Mouse (Mus musculus) hindbrain, embryonic 13.5 days (tissue): ENCODE results near the gene Gm10320. TPM values are rescaled to one million over a fixed set of nuclear protein-coding genes. Genes with fewer than 3 reads are reported as not detected.

Experiments used
- ATAC-seq: fragments of 200-750 bp; cut with Nextera tagmentation; 2 replicates; pipeline ENCODE4 v1.8.0; 2017; ENCODE audit warnings: moderate TSS enrichment; ENCODE audit not compliant: low FRiP score
- H3K27ac ChIP-seq: fragments of 300-500 bp; sonication (generic); 2 replicates; pipeline ENCODE4 v1.5.1; 2015; ENCODE audit warnings: inconsistent platforms, mild to moderate bottlenecking, moderate library complexity
- H3K27me3 ChIP-seq: fragments of 300-500 bp; sonication (generic); 2 replicates; pipeline ENCODE4 v1.6.1; 2015; ENCODE audit warnings: mild to moderate bottlenecking, inconsistent platforms
- H3K36me3 ChIP-seq: fragments of 300-500 bp; sonication (generic); 2 replicates; pipeline ENCODE4 v1.6.1; 2015; ENCODE audit warnings: mild to moderate bottlenecking, inconsistent platforms
- H3K4me1 ChIP-seq: fragments of 300-500 bp; sonication (generic); replicated peaks from 2 replicates; pipeline ENCODE4 v1.6.1; 2015; ENCODE audit warnings: inconsistent platforms
- H3K4me2 ChIP-seq: fragments of 300-500 bp; sonication (generic); 2 replicates; pipeline ENCODE4 v1.6.1; 2015; ENCODE audit warnings: inconsistent platforms, mild to moderate bottlenecking, moderate library complexity
- H3K4me3 ChIP-seq: fragments of 300-500 bp; sonication (generic); 2 replicates; pipeline ENCODE4 v1.5.1; 2015; ENCODE audit warnings: mild to moderate bottlenecking, inconsistent platforms
- H3K9ac ChIP-seq: fragments of 300-500 bp; sonication (generic); 2 replicates; pipeline ENCODE4 v1.6.1; 2015; ENCODE audit warnings: mild to moderate bottlenecking, inconsistent platforms
- H3K9me3 ChIP-seq: fragments of 300-500 bp; sonication (generic); 2 replicates; pipeline ENCODE4 v1.6.1; 2016; ENCODE audit warnings: inconsistent platforms
- WGBS: fragments of 180-500 bp; shearing (Covaris S2); methylation state at CpG from one replicate; pipeline ENCODE4 v1.1.7; 2015; 5-methylcytosine and 5-hydroxymethylcytosine counted together
- polyA plus RNA-seq: library from polyadenylated mRNA; unstranded; fragments of >200 nt; fragmentation: Nextera tagmentation; extraction: Ambion mirVana; gene quantifications from 2 replicates; pipeline ENCODE4 v1.2.1, GENCODE M21; 2015

Gm10320 gene
- polyA plus RNA-seq, 1 experiment from 2014 or later = 0.99 TPM

DNA sequence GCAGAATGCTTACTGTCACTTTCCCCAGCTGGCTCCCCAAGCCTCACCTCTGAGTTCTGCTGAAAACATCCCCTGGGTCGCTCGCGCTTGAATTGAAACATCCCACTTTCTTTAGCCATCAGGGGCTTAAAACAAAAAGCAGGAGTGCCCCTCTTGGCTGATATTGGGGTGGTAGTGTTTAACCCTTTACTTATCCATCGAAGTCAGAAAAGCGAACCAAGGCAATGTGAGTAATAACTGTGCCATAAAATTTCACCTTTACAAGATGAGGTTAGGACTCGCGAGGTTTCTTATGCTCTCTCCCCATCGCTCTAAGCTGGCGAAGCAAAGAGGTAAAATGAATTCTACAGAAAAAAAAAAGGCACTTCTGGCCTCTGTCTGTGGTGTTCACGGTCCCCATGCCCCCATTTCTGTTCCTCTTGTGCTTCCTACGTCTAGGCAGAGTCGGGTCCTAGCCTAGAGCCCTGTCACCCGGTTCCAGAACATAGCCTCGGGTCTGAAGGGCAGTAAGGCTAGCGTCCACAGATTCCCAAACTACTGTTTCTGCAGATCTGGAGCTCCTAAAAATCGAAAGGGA is 10.5 kb upstream of the Gm10320 start:
- Histone ChIP-seq H3K36me3 (no peaks in the 10 kb centered on the region), H3K27ac (no peak overlapping the region), H3K4me3 (0 out of 2 replicates have a peak overlapping the region, but pooled peaks have one; percentile 12), H3K27me3 (peaks cover 99% of the 10 kb centered on the region), H3K9ac (no peak overlapping the region), H3K4me1 (peaks cover 25% of the 10 kb centered on the region), H3K4me2 (no peak overlapping the region), H3K9me3 (no peaks in the 10 kb centered on the region)
- no peak for ATAC-seq
- WGBS = 1% methylated on average over 16 of the region's 16 CpGs

GRCm38 (mm10) chr13:98501321-98501720 is 9.5 kb upstream of the Gm10320 start:
- Histone ChIP-seq H3K36me3 (no peaks in the 10 kb centered on the region), H3K4me2 (no peak overlapping the region), H3K27ac (no peak overlapping the region), H3K4me3 (no peak overlapping the region), H3K9ac (no peak overlapping the region), H3K4me1 (peaks cover 33% of the 10 kb centered on the region), H3K9me3 (no peaks in the 10 kb centered on the region), H3K27me3 (peaks cover 99% of the 10 kb centered on the region)
- 8% methylated on average over 6 of the region's 6 CpGs for WGBS
- no peak for ATAC-seq

- WGBS = 29% methylated on average over 13 of the region's 13 CpGs
- H3K9me3 ChIP-seq = no peaks in the 10 kb centered on the region
- H3K4me2 ChIP-seq = no peak overlapping the region
- H3K4me1 ChIP-seq = peaks cover 33% of the 10 kb centered on the region
- no peaks in the 10 kb centered on the region for H3K36me3 ChIP-seq
- no peak overlapping the region for H3K9ac ChIP-seq
- H3K27me3 ChIP-seq = peaks cover 96% of the 10 kb centered on the region
- H3K27ac ChIP-seq = no peak overlapping the region
- no peak for ATAC-seq
- no peak overlapping the region for H3K4me3 ChIP-seq
Measured at GRCm38 (mm10) chr13:98500471-98501125, 8.8 kb upstream of the Gm10320 start.

- no peak overlapping the region for H3K4me2 ChIP-seq
- H3K27me3 ChIP-seq = peaks cover 88% of the 10 kb centered on the region
- no peak overlapping the region for H3K27ac ChIP-seq
- H3K4me3 ChIP-seq = no peak overlapping the region
- peaks cover 19% of the 10 kb centered on the region for H3K4me1 ChIP-seq
- no peaks in the 10 kb centered on the region for H3K9me3 ChIP-seq
- no peak overlapping the region for H3K9ac ChIP-seq
- no peaks in the 10 kb centered on the region for H3K36me3 ChIP-seq
- WGBS = 61% methylated on average over 5 of the region's 5 CpGs
- ATAC-seq = no peak
Measured at GRCm38 (mm10) chr13:98498561-98498960, 6.8 kb upstream of the Gm10320 start.

GRCm38 (mm10) chr13:98498080-98498479 is 6.3 kb upstream of the Gm10320 start:
- Histone ChIP-seq H3K9ac (no peak overlapping the region), H3K4me2 (no peak overlapping the region), H3K4me3 (no peak overlapping the region), H3K36me3 (no peaks in the 10 kb centered on the region), H3K4me1 (peaks cover 18% of the 10 kb centered on the region), H3K27ac (no peak overlapping the region), H3K27me3 (peaks cover 88% of the 10 kb centered on the region), H3K9me3 (no peaks in the 10 kb centered on the region)
- no peak for ATAC-seq
- 75% methylated on average over 11 of the region's 11 CpGs for WGBS

DNA sequence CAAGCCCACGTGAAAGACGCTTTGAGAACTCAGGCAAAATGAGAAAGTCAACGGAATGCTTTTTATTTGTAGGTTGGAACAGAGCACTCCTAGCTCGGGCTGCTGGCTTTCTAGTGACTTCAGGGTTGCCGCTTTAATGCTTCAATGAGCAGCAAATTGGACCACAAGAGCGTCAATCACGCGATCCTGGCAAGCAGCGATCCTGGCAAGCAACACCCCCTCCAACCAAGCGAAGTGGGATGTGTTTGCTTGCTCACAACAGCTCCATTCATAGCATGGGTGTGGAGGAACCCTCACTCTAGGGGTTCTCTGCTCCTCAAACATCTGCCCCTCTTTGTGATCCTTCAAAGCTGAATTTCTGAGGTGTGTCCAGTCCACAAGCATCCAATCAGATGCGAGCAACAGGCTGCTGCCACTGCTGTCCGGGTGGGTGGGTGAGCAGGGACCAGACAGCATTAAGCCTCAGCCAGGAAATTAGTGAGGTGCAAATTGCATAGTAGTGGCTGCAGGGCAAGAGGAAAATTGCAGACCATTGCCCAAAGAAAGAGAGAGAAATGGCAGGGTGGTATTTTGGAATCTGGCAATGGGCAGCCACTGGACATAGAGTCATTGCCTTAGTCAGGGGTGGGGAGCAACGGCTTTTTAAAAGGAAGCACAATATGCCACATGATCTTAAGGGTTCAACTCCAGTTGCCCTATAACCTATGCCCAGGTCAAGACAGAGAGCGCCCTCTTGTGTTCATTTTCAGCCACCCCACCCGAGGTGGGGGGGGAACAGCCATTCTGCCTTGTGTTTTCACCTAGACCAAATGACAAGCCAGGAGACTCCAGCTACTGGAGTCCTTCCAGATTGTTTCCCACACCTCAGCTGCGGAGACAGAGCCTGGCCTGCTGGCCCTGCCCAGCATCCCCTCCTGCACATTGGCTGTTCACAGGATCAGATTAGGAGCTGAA is 5.4 kb upstream of the Gm10320 start:
- H3K36me3 ChIP-seq = no peaks in the 10 kb centered on the region
- 17% methylated on average over 16 of the region's 16 CpGs for WGBS

DNA sequence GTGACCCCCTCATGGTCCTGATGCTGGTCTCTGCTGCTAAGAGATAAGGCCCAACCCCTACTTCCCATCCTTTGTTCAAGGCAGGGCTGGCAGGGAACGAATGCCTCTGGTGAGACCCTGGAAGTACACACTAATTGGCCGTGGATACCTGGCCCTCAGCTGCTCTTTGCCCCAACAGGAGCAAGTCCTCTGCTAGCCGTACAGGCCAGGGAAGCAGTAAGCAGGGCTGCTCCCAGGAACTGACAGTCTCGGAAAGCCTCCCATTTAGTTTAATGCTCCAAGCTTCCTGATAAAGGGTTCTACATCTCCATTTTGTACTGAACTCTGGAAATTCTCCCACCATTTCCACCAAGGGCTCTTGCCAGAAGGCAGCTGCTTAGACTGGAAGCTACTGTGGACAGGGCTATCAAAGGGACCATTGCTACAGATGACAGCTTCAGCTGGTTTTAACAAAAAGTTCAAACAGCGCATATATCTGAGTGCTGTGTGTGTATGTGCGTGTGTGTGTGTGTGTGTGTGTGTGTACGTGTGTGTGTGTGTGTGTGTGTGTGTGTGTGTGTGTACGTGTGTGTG is 2.8 kb upstream of the Gm10320 start:
- ATAC-seq = no peak
- peaks cover 12% of the 10 kb centered on the region for H3K4me1 ChIP-seq
- H3K9me3 ChIP-seq = no peaks in the 10 kb centered on the region
- no peak overlapping the region for H3K9ac ChIP-seq
- H3K27ac ChIP-seq = no peak overlapping the region
- H3K4me2 ChIP-seq = no peak overlapping the region
- WGBS = 74% methylated on average over 7 of the region's 8 CpGs
- no peak overlapping the region for H3K4me3 ChIP-seq
- H3K27me3 ChIP-seq = peaks cover 58% of the 10 kb centered on the region
- H3K36me3 ChIP-seq = no peaks in the 10 kb centered on the region

More for the DNA sequence above, 5.4 kb upstream of the Gm10320 start:
- peaks cover 84% of the 10 kb centered on the region for H3K27me3 ChIP-seq
- no peak overlapping the region for H3K27ac ChIP-seq
- no peaks in the 10 kb centered on the region for H3K9me3 ChIP-seq
- ATAC-seq = peak; percentile 49; the same call in 1 of the 2 replicates
- H3K4me2 ChIP-seq = no peak overlapping the region
- H3K9ac ChIP-seq = no peak overlapping the region
- peaks cover 12% of the 10 kb centered on the region for H3K4me1 ChIP-seq
- no peak overlapping the region for H3K4me3 ChIP-seq

DNA sequence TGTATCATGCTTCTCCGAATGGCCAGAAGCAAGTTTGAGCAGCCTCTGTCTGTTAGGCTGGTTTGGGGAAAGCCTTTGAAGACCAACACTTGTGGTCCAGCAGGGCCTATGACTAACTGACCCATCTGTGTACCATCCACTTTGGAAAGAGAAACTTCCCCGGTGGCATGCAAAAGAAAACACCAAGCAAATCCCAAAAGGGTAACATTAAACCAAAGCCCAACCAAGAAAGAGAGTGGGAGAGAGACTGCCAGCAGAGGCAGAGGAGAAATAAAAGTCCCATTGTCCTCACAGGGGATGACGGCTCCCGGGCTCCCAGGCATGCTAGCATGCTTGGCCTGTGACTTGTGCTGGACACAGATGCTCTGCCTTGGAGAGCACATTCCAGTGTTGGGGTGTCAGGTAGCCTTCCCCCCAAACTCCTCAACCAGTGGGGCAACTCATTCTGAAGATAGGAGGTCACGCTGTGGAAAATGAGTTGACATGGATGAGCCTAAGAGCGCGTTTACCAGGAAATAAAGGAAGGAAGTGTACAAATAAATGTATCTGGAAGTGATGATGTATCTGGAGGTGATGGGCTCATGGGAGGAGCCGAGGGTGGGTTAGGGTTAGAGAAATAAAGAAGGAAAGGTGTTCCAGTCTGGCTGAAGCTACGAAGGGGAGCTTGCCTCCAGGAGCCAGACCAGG is 911 bp upstream of the Gm10320 start:
- WGBS = 62% methylated on average over 9 of the region's 9 CpGs
- H3K4me3 ChIP-seq = no peak overlapping the region
- no peak overlapping the region for H3K9ac ChIP-seq
- peaks cover 40% of the 10 kb centered on the region for H3K27me3 ChIP-seq
- H3K4me2 ChIP-seq = no peak overlapping the region
- H3K9me3 ChIP-seq = no peaks in the 10 kb centered on the region
- no peaks in the 10 kb centered on the region for H3K36me3 ChIP-seq
- ATAC-seq = no peak
- no peak overlapping the region for H3K27ac ChIP-seq
- peaks cover 12% of the 10 kb centered on the region for H3K4me1 ChIP-seq

GRCm38 (mm10) chr13:98486726-98487125 is 5.1 kb downstream of the Gm10320 start:
- no peak for ATAC-seq
- 91% methylated on average over 6 of the region's 6 CpGs for WGBS

DNA sequence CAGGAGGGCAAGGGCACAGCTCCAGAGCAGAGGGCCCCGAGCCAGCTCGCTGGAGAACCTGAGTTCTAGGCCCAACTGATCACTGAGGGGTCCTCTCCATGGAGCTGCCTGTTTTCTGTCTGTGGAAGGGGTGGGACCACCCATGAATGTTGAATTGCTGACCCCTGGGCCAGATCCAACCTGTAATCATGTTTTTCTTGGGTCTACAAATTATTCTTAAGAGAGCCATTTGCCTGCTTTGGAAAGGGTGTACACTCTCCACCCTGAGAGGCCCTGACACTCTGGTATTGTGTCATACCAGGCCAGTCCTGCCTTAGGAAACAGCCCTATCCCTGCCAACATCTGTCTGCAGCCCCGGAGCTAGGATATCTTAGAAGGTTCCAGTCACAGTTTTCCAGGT is 5.6 kb downstream of the Gm10320 start:
- Histone ChIP-seq H3K27ac (no peak overlapping the region), H3K9ac (no peak overlapping the region), H3K4me2 (no peak overlapping the region), H3K4me1 (no peaks in the 10 kb centered on the region), H3K36me3 (no peaks in the 10 kb centered on the region), H3K27me3 (no peaks in the 10 kb centered on the region), H3K4me3 (no peak overlapping the region), H3K9me3 (0 out of 2 replicates have a peak, but pooled peaks cover 3% of the 10 kb centered on the region)
- no peak for ATAC-seq
- WGBS = 85% methylated on average over 3 of the region's 3 CpGs

More at GRCm38 (mm10) chr13:98486726-98487125, 5.1 kb downstream of the Gm10320 start:
- no peaks in the 10 kb centered on the region for H3K27me3 ChIP-seq
- no peaks in the 10 kb centered on the region for H3K36me3 ChIP-seq
- H3K4me1 ChIP-seq = no peaks in the 10 kb centered on the region
- H3K27ac ChIP-seq = no peak overlapping the region
- no peak overlapping the region for H3K4me3 ChIP-seq
- 0 out of 2 replicates have a peak, but pooled peaks cover 3% of the 10 kb centered on the region for H3K9me3 ChIP-seq
- no peak overlapping the region for H3K9ac ChIP-seq
- H3K4me2 ChIP-seq = no peak overlapping the region

GRCm38 (mm10) chr13:98485440-98485839 is 6.4 kb downstream of the Gm10320 start:
- Histone ChIP-seq H3K4me2 (no peak overlapping the region), H3K36me3 (no peaks in the 10 kb centered on the region), H3K27me3 (no peaks in the 10 kb centered on the region), H3K9ac (no peak overlapping the region), H3K4me1 (no peaks in the 10 kb centered on the region), H3K9me3 (0 out of 2 replicates have a peak, but pooled peaks cover 3% of the 10 kb centered on the region), H3K27ac (no peak overlapping the region), H3K4me3 (no peak overlapping the region)
- ATAC-seq = no peak
- WGBS = 85% methylated on average over 5 of the region's 5 CpGs
